Mouse (Mus musculus): ENCODE data around the gene Id1.

Id1 gene

DNA sequence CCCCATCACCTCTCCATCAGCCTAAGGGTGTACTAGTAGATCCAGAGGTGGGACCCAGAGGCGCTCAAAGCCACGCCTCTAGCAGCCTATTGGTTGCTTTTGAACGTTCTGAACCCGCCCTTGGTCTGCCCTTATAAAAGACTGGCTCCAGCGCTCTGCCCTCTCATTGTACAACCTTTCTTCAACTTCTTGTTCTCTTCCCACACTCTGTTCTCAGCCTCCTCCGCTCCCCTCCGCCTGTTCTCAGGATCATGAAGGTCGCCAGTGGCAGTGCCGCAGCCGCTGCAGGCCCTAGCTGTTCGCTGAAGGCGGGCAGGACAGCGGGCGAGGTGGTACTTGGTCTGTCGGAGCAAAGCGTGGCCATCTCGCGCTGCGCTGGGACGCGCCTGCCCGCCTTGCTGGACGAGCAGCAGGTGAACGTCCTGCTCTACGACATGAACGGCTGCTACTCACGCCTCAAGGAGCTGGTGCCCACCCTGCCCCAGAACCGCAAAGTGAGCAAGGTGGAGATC lies at the start of gene Id1:
TSS of gene Id1 (plus strand) at position 162 of the 512 bp plus-strand sequence.
- DNase-seq (ENCODE audit: low spot score in 2 of 2) = peak; percentile 86 to 90

GRCm38 (mm10) chr2:152686399-152686798 lies 49.7 kb upstream of the Id1 start:
- DNase-seq (ENCODE audit: low spot score in 2 of 2) = no peak

DNA sequence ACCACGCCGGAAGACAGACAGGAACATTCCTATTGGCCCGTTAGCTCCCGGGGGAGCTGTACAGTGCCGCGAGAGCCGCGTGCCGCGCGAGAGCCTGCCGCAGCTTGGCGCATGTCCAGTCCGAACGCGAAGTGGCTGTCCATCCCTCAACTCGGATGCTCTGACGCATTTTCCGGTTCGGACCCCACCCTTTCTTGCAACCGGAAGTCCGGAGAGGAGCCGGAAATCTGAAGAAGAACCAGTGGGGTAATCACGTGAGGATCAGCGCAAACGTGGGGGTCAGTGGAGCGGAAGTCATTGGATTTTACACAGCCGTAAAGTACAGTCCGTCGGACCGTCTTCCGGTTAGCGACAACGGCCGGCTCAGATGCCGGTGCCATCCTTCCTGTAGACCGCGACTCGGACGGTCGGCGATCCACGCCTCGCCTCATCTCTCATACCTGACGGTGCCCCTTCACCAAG lies 49.2 kb upstream of the Id1 start, which contains the start of gene Mcts2:
TSS of gene Mcts2 (plus strand) at position 230 of the 462 bp plus-strand sequence.
- DNase-seq (ENCODE audit: low spot score in 2 of 2) = peak; percentile 92

DNA sequence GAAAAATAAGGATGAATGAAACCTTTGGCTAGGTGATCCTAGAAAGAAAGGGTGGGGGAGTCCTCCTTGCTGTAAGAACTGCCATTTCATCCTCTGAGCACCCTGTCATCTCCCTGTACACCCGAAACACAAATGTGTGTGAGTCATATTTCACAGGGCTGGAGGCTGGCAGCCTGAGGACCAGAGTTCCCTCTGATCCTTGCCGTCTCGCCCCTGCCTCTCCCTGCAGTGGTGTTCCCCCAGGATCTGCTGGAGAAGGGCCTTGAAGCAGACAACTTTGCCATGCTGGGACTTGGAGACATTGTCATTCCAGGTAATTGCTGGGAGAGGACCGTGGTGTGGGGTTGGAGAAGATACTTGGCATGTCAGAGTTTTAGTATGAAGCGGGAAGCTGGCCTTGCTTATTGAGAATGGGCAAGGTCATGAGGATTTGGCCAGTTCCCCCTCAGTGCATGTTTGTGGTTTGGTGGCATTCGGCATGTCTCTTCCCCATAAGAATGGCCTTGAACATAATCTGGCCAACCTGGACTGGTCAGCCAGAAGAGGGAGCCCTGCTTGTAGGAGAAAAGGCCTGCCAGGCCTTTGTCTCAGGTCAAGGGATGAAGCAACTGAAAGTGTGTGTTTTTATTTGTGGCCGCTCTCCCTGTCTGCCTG lies 44.4 kb upstream of the Id1 start:
- no peak for DNase-seq (ENCODE audit: low spot score in 2 of 2)

GRCm38 (mm10) chr2:152693233-152693632 lies 42.8 kb upstream of the Id1 start:
- no peak for DNase-seq (ENCODE audit: low spot score in 2 of 2)

DNA sequence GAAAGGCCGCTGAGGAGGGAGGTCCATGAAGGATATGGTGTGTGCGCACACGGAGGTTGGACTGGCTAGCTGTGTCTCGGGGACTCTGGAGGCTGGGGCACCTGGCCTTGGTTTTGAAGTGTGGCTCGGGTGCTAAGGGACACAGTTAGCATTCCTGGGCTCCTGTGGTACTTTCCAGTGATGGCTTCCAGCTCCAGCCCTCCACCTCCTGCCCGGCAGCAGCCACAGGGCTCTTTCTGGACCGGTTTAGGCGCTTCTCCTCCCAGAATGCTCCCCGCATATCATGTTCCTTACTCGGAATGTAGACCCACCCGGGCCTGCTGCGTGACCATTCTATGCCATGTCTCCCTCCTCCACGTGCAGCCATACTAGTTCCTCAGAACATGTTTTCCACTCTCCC lies 42.3 kb upstream of the Id1 start:
- DNase-seq (ENCODE audit: low spot score in 2 of 2) = no peak

DNA sequence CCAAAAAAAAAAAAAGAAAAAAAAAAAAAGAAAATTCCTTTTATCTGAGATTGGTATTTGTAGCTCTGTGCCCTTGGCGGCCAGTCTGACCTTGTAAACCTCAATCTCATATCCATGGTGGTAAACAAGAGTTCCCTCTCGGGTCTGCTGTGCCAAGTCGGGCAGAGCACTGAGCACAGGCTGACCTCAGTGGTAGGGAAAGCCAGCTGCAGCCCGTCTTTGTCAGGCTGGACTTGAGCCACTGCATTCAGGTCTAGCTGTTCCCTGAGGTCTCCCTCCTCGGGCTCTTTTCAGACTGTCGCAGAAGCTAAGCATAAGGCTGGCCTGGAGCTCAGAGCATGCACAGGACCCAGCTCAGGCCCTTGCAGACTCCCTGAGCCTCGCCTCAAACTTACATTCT lies 41.3 kb upstream of the Id1 start:
- DNase-seq (ENCODE audit: low spot score in 2 of 2) = no peak

- DNase-seq (ENCODE audit: low spot score in 2 of 2) = no peak
These were observed 40.0 kb upstream of the Id1 start for GRCm38 (mm10) chr2:152696016-152696415.

GRCm38 (mm10) chr2:152696476-152697164 lies 39.4 kb upstream of the Id1 start:
- DNase-seq (ENCODE audit: low spot score in 2 of 2) = peak; percentile 87 to 94

DNA sequence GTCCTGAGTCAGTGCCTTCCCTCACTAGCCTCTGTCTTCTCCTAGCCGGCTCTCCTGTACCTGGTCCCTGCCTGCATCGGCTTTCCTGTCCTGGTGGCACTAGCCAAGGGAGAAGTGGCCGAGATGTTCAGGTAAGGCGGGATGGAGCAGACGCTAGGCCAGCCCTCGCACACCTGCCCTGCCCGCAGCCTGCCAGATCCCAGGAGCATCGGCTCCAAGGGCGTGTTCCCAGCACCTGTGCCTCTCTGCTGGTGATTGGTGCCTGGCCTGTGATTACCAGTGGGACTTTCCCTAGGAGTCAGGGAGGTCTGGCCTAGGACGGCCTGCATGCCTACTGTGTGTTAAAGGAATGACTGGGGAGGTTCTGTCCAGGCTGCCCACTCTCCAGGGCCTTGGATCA lies 35.9 kb upstream of the Id1 start:
- no peak for DNase-seq (ENCODE audit: low spot score in 2 of 2)

GRCm38 (mm10) chr2:152700725-152701124 lies 35.3 kb upstream of the Id1 start:
- no peak for DNase-seq (ENCODE audit: low spot score in 2 of 2)

DNA sequence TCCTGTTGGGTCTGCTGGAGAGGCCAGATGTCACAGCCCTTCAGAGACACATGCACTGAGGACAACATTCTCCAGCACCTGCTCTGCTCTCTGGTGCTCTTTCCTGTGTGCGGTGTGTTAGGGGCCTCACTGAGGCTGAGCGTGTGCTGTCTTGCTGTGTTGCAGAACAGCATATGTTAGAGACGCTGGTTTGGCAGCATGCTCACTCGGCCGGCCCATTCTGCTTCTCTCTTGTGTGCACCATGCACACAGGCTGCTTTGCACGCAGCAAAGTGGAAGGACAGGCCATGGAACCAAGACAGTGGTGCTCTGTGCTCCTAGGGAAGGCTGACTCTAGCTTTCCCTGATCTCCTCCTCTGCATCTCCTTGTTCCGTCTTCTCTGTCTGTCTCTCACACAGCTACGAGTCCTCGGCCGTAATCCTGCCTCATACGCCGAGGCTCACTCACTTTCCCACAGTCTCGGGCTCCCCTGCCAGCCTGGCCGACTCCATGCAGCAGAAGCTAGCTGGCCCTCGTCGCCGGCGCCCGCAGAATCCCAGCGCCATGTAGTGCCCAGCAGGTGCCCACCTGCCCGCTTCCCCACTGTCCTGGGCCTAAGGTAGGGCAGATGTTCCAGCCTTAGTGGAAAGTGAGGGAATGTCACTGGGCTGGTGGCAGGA lies 32.3 kb upstream of the Id1 start:
- DNase-seq (ENCODE audit: low spot score in 2 of 2) = no peak

GRCm38 (mm10) chr2:152704256-152704605 lies 31.8 kb upstream of the Id1 start:
- DNase-seq (ENCODE audit: low spot score in 2 of 2) = no peak

GRCm38 (mm10) chr2:152704811-152705370 lies 31.2 kb upstream of the Id1 start:
- no peak for DNase-seq (ENCODE audit: low spot score in 2 of 2)

- DNase-seq (ENCODE audit: low spot score in 2 of 2) = peak; percentile 74 to 77
These were observed 30.0 kb upstream of the Id1 start for GRCm38 (mm10) chr2:152705993-152706571.

DNA sequence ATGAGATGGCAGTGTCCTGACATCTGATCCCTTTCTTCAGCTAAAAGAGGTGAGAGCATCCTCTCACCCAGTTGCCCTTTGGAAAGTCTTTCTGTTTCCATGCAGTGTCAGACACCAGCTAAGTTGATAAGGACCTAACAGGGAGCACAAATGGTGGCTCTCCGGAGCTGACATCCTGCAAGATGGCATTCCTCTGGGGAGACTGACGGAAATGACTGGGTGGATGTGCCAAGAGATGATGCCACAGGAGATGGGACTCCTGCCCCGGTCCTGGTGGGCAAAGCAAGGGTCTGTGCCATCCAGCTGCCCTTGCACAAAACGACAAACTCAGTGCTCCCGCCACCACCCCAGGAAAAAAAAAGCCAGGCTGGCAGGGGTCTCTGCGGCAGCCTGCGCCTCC lies 28.9 kb upstream of the Id1 start:
- no peak for DNase-seq (ENCODE audit: low spot score in 2 of 2)

DNA sequence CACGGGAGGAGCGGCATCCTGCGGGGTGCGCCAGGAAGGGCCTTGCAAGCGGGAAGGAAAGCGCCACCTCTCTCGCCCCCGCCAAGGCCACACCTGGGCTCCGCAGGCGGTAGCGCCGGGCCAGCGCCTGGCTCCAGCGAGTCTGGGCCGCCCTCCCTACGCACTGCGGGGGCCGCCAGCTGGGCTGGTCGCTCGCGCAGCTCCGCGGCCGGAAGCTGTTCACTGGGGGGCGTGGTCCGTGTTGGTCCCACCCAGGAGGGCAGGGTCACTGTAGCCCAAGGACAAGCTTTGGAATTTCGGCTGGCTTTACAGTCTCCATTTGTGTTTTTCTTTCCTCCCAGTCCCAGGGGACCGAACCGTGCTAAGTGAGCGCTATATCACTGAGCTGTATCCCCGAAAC lies 28.4 kb upstream of the Id1 start:
- DNase-seq (ENCODE audit: low spot score in 2 of 2) = peak; percentile 95

DNA sequence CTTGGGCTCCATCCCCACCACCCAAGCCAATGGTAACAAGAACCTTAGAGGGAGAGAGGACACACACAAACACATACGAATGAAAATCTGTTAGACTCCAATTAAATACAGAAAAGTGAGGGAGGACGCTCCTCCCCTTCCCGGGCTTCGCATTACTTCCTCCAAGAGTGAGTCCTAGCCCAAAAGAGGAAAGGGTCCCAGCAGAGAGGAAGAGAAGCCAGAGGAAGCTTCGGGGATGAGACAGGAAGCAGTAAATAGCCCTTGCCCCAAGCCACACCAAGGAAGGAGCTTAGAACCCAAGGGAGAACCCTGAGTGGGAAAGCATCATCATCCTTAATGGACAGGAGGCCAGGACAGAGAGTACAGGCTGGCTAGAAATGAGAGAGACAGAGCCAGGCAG lies 27.0 kb upstream of the Id1 start:
- no peak for DNase-seq (ENCODE audit: low spot score in 2 of 2)

DNA sequence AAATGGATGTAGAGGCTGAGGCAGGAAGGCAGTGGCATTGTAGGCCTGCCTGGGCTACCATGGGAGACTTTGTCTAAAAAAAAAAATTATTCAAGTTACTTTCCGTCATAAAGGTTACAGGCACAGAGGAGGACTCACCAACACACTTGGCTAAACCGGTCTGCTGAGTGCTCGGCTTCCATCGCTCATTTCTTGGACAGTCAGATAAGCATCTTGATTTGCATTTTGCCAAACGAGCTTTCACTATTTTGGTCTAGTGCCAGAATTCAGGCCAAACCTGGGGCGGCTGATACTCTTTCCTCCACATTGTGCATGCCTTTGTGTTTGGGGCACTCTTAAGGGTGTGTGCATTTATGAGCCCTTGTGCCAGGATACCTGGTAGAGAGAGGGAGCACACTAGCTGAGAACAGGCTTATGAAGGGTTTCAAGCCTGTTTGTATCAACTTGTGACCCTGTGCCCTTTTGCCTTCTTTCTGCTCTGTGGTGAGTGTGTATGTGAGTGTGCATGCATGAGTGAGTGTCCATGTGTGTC lies 19.7 kb upstream of the Id1 start:
- no peak for DNase-seq (ENCODE audit: low spot score in 2 of 2)

- no peak for DNase-seq (ENCODE audit: low spot score in 2 of 2)
These were observed 18.4 kb upstream of the Id1 start for GRCm38 (mm10) chr2:152717652-152718051.

DNA sequence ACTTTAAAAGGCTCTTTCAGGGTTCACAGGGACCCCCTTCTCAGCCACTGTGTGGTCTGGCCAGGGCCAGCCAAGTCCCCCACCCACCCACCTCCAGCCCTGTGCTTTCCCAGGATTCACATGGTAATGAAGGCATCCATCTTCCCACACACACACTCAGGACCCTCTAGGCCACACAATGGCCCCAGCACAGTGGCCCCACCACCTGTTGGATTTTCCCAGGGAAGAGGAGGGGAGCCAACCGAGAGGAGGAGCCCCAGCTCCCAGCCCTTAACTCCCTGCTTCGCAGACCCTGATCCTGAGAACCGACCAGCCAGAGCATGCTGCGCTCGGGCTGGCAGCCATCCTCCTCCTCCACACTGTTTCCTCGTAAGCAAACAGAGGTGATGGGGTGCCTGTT lies 18.0 kb upstream of the Id1 start:
- DNase-seq (ENCODE audit: low spot score in 2 of 2) = no peak
